Mouse (Mus musculus) hematopoietic stem cell, adult 5-6 weeks (primary cell): ENCODE measurements around the gene Ahcyl1. TPM values are rescaled to one million over a fixed set of nuclear protein-coding genes. Genes with fewer than 3 reads are reported as not detected.
"Not testable (repeated sequence)": the region's sequence is repeated elsewhere in the genome, so short reads cannot be mapped to it uniquely, and the experiment has no call there.

Experiments used
- ATAC-seq, 2 experiments: fragments of 125-278 bp in 1 of 2; replicated peaks in 1 of 2; 2 replicates each; pipeline ENCODE4 v1.8.0; 2016 to 2017; ENCODE audit warnings: inconsistent platforms in 2 of 2, mild to moderate bottlenecking in 2 of 2, moderate number of reproducible peaks in 2 of 2, low read depth in 1 of 2, moderate TSS enrichment in 1 of 2; ENCODE audit not compliant: low FRiP score in 2 of 2, poor library complexity in 2 of 2, severe bottlenecking in 2 of 2, insufficient read depth in 1 of 2, low TSS enrichment in 1 of 2
- total RNA-seq: library from RNA; stranded (forward); fragments of 172-1452, 232-1000 nt; gene quantifications from 2 replicates; pipeline ENCODE4 v1.2.3, GENCODE M21; 2017

The Ahcyl1 gene
- total RNA-seq: 79.8 and 99.2 TPM in 2 replicates

GRCm38 (mm10) chr3:107695948-107696881 is at the start of gene Ahcyl1:
Gene Ahcyl1, minus strand, starts transcription at chr3:107696560.
- ATAC-seq: peak; percentile 95 to 97

GRCm38 (mm10) chr3:107746026-107746425 is 49.7 kb upstream of the Ahcyl1 start:
- no peak for ATAC-seq

GRCm38 (mm10) chr3:107743650-107744049 is 47.3 kb upstream of the Ahcyl1 start:
- no peak for ATAC-seq

GRCm38 (mm10) chr3:107743107-107743506 is 46.7 kb upstream of the Ahcyl1 start:
- no peak for ATAC-seq

- ATAC-seq: no peak
Observed at GRCm38 (mm10) chr3:107742071-107742710, 45.8 kb upstream of the Ahcyl1 start.

- no peak for ATAC-seq
Observed at GRCm38 (mm10) chr3:107741387-107741786, 45.0 kb upstream of the Ahcyl1 start.

GRCm38 (mm10) chr3:107740578-107741207 is 44.3 kb upstream of the Ahcyl1 start:
- peak; percentile 59 to 72 for ATAC-seq

- no peak for ATAC-seq
Observed at GRCm38 (mm10) chr3:107739966-107740365, 43.6 kb upstream of the Ahcyl1 start.

GRCm38 (mm10) chr3:107739456-107739855 is 43.1 kb upstream of the Ahcyl1 start:
- no peak for ATAC-seq

- no peak for ATAC-seq
Observed at GRCm38 (mm10) chr3:107738620-107739019, 42.3 kb upstream of the Ahcyl1 start.

- no peak for ATAC-seq
Observed at GRCm38 (mm10) chr3:107737609-107738190, 41.3 kb upstream of the Ahcyl1 start.

GRCm38 (mm10) chr3:107735620-107736019 is 39.3 kb upstream of the Ahcyl1 start:
- ATAC-seq: not testable (repeated sequence)

GRCm38 (mm10) chr3:107733329-107733728 is 37.0 kb upstream of the Ahcyl1 start:
- no peak for ATAC-seq

GRCm38 (mm10) chr3:107730236-107730635 is 33.9 kb upstream of the Ahcyl1 start:
- ATAC-seq: no peak

GRCm38 (mm10) chr3:107728509-107728908 is 32.1 kb upstream of the Ahcyl1 start:
- ATAC-seq: no peak

GRCm38 (mm10) chr3:107715971-107716370 is 19.6 kb upstream of the Ahcyl1 start:
- ATAC-seq: no peak

- no peak for ATAC-seq
Observed at GRCm38 (mm10) chr3:107714276-107714933, 18.0 kb upstream of the Ahcyl1 start.
